Mouse (Mus musculus): Measurements from ENCODE around the gene Uqcr11.

DNA sequence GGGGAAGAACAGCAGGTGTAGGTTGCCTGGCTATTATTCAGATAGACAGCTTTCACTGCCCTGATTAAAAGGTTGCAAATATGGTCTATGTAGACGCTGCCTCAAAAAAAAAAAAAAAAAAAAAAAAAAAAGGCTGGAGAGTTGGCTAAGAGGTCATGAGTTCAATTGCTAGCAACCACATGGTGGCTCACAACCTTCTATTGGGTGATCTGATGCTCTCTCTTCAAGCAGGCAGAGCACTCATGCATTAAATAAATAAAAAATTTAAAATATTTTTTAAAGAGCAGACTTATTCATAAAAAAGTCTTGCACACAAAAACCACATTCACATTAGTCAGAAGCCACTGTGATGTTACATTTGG is 8.5 kb downstream of the Uqcr11 start:
- no peak for TF ChIP-seq GATA1 (IDR thresholded peaks at IDR 0.05; ENCODE audit: low read length)
- no peak for TF ChIP-seq TAL1 (IDR thresholded peaks at IDR 0.05; ENCODE audit: low read length)

All from erythroblast, embryonic 14.5 days (primary cell).